17 mouse cellular contexts compared by ENCODE assay signal in the genomic region with DNA sequence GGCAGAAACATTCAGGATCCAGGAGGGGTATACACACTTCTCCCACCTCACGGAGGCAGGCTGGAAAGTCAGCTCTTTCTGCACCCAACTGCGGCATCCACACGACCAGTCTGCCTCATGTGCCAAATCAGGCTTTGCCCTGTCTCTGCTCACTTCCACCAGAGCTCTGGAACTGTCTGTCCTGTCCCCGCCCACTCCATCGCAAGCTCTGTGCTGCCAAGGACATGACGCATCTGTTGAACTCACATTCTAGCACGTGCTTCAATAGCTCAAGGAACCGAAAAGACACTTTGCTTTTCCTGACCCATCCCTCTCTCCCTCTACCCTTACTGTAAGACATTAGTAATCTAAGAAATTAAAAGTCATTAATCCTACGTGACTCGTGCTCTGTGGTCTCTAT. TPM values are rescaled to one million over a fixed set of nuclear protein-coding genes. Genes with fewer than 3 reads are reported as not detected.
DNase-seq lines count a peak whose midpoint lies in the region; ATAC-seq and TF ChIP-seq lines count a peak whose summit lies in the region.
"Had no signal": no experiment of that assay in that cellular context is flagged by ENCODE, and none has a peak within 500 bp of the region (broad histone marks: within the 10 kb centered on the region; RNA-seq: fewer than 3 reads in every experiment).

No protein-coding gene starts in this region.

- TF ChIP-seq CTCF in lung, embryonic 14.5 days (IDR thresholded peaks at IDR 0.05; ENCODE audit: low read depth): no peak

- no peak overlapping the region for H3K27ac ChIP-seq in lung, embryonic 14.5 days (ENCODE audit: low read depth)
- H3K27ac ChIP-seq in forebrain, embryonic 15.5 days (replicated peaks): no peak overlapping the region
- H3K27ac ChIP-seq: hindbrain, embryonic 15.5 days; limb, embryonic 13.5 days; macrophage; neural tube, embryonic 13.5 days had no signal

- ATAC-seq in frontal cortex, adult (ENCODE audit: low TSS enrichment): peak; percentile 76; the same call in 1 of the 2 replicates
- ATAC-seq in lung, embryonic 14.5 days (ENCODE audit: insufficient read depth): peak; percentile 86
- ATAC-seq in forebrain, embryonic 15.5 days (replicated peaks): no peak

- WGBS in lung, embryonic 14.5 days: 22% methylated on average over 10 of the region's 10 CpGs
- 88% methylated on average over 10 of the region's 10 CpGs for WGBS in forebrain, embryonic 15.5 days

- peaks cover 7% of the 10 kb centered on the region; the same call in 1 of the 2 replicates for H3K4me1 ChIP-seq in lung, embryonic 14.5 days (ENCODE audit: insufficient read depth)
- H3K4me1 ChIP-seq in forebrain, embryonic 15.5 days: peaks cover 1% of the 10 kb centered on the region; the same call in 1 of the 2 replicates
- H3K4me1 ChIP-seq: limb, embryonic 13.5 days had no signal

- H3K9ac ChIP-seq in lung, embryonic 14.5 days: no peak overlapping the region
- no peak overlapping the region for H3K9ac ChIP-seq in forebrain, embryonic 15.5 days (replicated peaks)
- H3K9ac ChIP-seq: hindbrain, embryonic 15.5 days; limb, embryonic 13.5 days; neural tube, embryonic 13.5 days had no signal

- H3K36me3 ChIP-seq in lung, embryonic 14.5 days (ENCODE audit: insufficient read depth): no peaks in the 10 kb centered on the region
- peaks cover 63% of the 10 kb centered on the region for H3K36me3 ChIP-seq in forebrain, embryonic 15.5 days
- H3K36me3 ChIP-seq: limb, embryonic 13.5 days had no signal

- H3K27me3 ChIP-seq in lung, embryonic 14.5 days (ENCODE audit: insufficient read depth, low read length): no peaks in the 10 kb centered on the region
- no peaks in the 10 kb centered on the region for H3K27me3 ChIP-seq in forebrain, embryonic 15.5 days
- H3K27me3 ChIP-seq: hindbrain, embryonic 15.5 days; neural tube, embryonic 13.5 days had no signal

- H3K9me3 ChIP-seq in lung, embryonic 14.5 days (ENCODE audit: low read depth, low read length): no peaks in the 10 kb centered on the region
- no peaks in the 10 kb centered on the region for H3K9me3 ChIP-seq in forebrain, embryonic 15.5 days
- H3K9me3 ChIP-seq: hindbrain, embryonic 15.5 days; limb, embryonic 13.5 days had no signal

- no peak for DNase-seq in frontal cortex, postnatal 25 days (ENCODE audit: low spot score in 2 of 2)
- DNase-seq in 3134 (ENCODE audit: extremely low read depth, insufficient read length, low spot score): peak; percentile 49
- peak; percentile 32 for DNase-seq in adrenal gland, adult 8-10 months
- DNase-seq in lung, embryonic 14.5 days: peak; percentile 90
- no peak for DNase-seq in thymus, postnatal 4 days
- no peak for DNase-seq in cerebellum, adult 11 months
- DNase-seq: B cell, adult 2 months; cerebellum, adult 9-10 months; layer of hippocampus, adult 9-11 months; midbrain, embryonic 14.5 days had no signal

- H3K4me2 ChIP-seq in lung, embryonic 14.5 days: no peak overlapping the region
- H3K4me2 ChIP-seq in forebrain, embryonic 15.5 days (replicated peaks): no peak overlapping the region
- H3K4me2 ChIP-seq: hindbrain, embryonic 15.5 days; limb, embryonic 13.5 days; neural tube, embryonic 13.5 days had no signal

- H3K4me3 ChIP-seq in lung, embryonic 14.5 days (ENCODE audit: low read depth, low read length): no peak overlapping the region
- H3K4me3 ChIP-seq in forebrain, embryonic 15.5 days: no peak overlapping the region
- H3K4me3 ChIP-seq: hindbrain, embryonic 15.5 days; limb, embryonic 13.5 days; neural tube, embryonic 13.5 days had no signal

RNA-seq across cellular contexts. Expression of a gene that starts 10.0 kb away (rescaled TPM):
- total RNA-seq in adrenal gland, adult 8-10 months (2022): 10 to 100 TPM; 44.2 to 83.0 (median 65.5) TPM
- 69.5 and 81.2 TPM in 2 replicates for polyA plus RNA-seq in lung, embryonic 14.5 days (2014; fragmentation: Nextera tagmentation; extraction: Ambion mirVana)
- polyA plus RNA-seq in forebrain, embryonic 15.5 days (2015; fragmentation: Nextera tagmentation; extraction: Ambion mirVana): 73.2 and 78.2 TPM in 2 replicates

RNA-seq across cellular contexts. Expression of a gene that starts 10.5 kb away (rescaled TPM):
- 1 to 10 TPM; 6.1 to 9.9 (median 7.6) TPM for total RNA-seq in adrenal gland, adult 8-10 months (2022)
- 0.37 and 0.58 TPM in 2 replicates for polyA plus RNA-seq in lung, embryonic 14.5 days (2014; fragmentation: Nextera tagmentation; extraction: Ambion mirVana)
- 333 TPM in 2 replicates for polyA plus RNA-seq in forebrain, embryonic 15.5 days (2015; fragmentation: Nextera tagmentation; extraction: Ambion mirVana)
- total RNA-seq: gastrocnemius, adult 8-10 months had no signal
- polyA plus RNA-seq: macrophage had no signal

RNA-seq across cellular contexts. Expression of a gene that starts 25.8 kb away (rescaled TPM):
- total RNA-seq in adrenal gland, adult 8-10 months (2022): 10 to 100 TPM; 11.7 to 19.9 (median 15.6) TPM
- polyA plus RNA-seq in lung, embryonic 14.5 days (2014; fragmentation: Nextera tagmentation; extraction: Ambion mirVana): 22.8 and 26.7 TPM in 2 replicates
- 27.4 and 29.8 TPM in 2 replicates for polyA plus RNA-seq in forebrain, embryonic 15.5 days (2015; fragmentation: Nextera tagmentation; extraction: Ambion mirVana)

RNA-seq across cellular contexts. Expression of a gene that starts 42.6 kb away (rescaled TPM):
- 1 to 10 TPM; 2.5 to 4.2 (median 3.6) TPM for total RNA-seq in adrenal gland, adult 8-10 months (2022)
- 9.5 and 9.7 TPM in 2 replicates for polyA plus RNA-seq in lung, embryonic 14.5 days (2014; fragmentation: Nextera tagmentation; extraction: Ambion mirVana)
- polyA plus RNA-seq in forebrain, embryonic 15.5 days (2015; fragmentation: Nextera tagmentation; extraction: Ambion mirVana): 6.9 and 7.8 TPM in 2 replicates

Comparison
In these comparisons a context has a peak if more than half of its experiments do, and no peak if none do; other contexts are left out.
1. DNase-seq: peak in 3134 (single experiment), adrenal gland, adult 8-10 months (single experiment) and lung, embryonic 14.5 days (single experiment); none in frontal cortex, postnatal 25 days (0 of 2), thymus, postnatal 4 days (single experiment) and cerebellum, adult 11 months (single experiment).
2. RNA of a gene that starts 10.5 kb away (polyA plus RNA-seq): 333 TPM in forebrain, embryonic 15.5 days; 0.37 to 0.58 TPM in lung, embryonic 14.5 days; every median in the first group is over 100 times any median in the second.